Mouse (Mus musculus) liver, embryonic 11.5 days (tissue): Measurements from ENCODE around the gene Gfod1. TPM values are rescaled to one million over a fixed set of nuclear protein-coding genes. Genes with fewer than 3 reads are reported as not detected.

ENCODE experiments used
- ATAC-seq: fragments of 200-750 bp; cut with Nextera tagmentation; replicated peaks from 2 replicates; pipeline ENCODE4 v1.8.0; 2017; ENCODE audit warnings: moderate number of reproducible peaks, mild to moderate bottlenecking, moderate TSS enrichment, moderate library complexity; ENCODE audit not compliant: low FRiP score
- DNase-seq: peaks from one replicate; pipeline ENCODE4 v3.0.0-alpha.2; 2017; ENCODE audit warnings: low spot score
- H3K27ac ChIP-seq: fragments of 300-500 bp; sonication (generic); 2 replicates; pipeline ENCODE4 v1.5.1; 2014; ENCODE audit warnings: mild to moderate bottlenecking, low read depth, low read length, control low read depth
- H3K27me3 ChIP-seq: fragments of 300-500 bp; sonication (generic); replicated peaks from 2 replicates; pipeline ENCODE4 v1.6.1; 2014; ENCODE audit warnings: low read length, mixed read lengths; ENCODE audit not compliant: control insufficient read depth, insufficient read depth
- H3K36me3 ChIP-seq: fragments of 300-500 bp; sonication (generic); 2 replicates; pipeline ENCODE4 v1.6.1; 2014; ENCODE audit warnings: mild to moderate bottlenecking, low read length, moderate library complexity, mixed read lengths; ENCODE audit not compliant: control insufficient read depth, insufficient read depth
- H3K4me1 ChIP-seq: fragments of 300-500 bp; sonication (generic); replicated peaks from 2 replicates; pipeline ENCODE4 v1.6.1; 2014; ENCODE audit warnings: low read length, mixed read lengths; ENCODE audit not compliant: control insufficient read depth, insufficient read depth
- H3K4me2 ChIP-seq: fragments of 300-500 bp; sonication (generic); 2 replicates; pipeline ENCODE4 v1.6.1; 2014; ENCODE audit warnings: mild to moderate bottlenecking, control low read depth, moderate library complexity
- H3K4me3 ChIP-seq: fragments of 300-500 bp; sonication (generic); 2 replicates; pipeline ENCODE4 v1.5.1; 2014; ENCODE audit warnings: low read depth, low read length, control low read depth
- H3K9ac ChIP-seq: fragments of 300-500 bp; sonication (generic); 2 replicates; pipeline ENCODE4 v1.6.1; 2014; ENCODE audit warnings: low read depth, low read length, control low read depth
- H3K9me3 ChIP-seq: fragments of 300-500 bp; sonication (generic); 2 replicates; pipeline ENCODE4 v1.6.1; 2016; ENCODE audit warnings: low read length, inconsistent platforms, mixed read lengths; ENCODE audit not compliant: control insufficient read depth
- WGBS: fragments of 180-500 bp; shearing (Covaris S2); extraction: QIAGEN DNeasy Blood & Tissue Kit; methylation state at CpG from one replicate; pipeline ENCODE4 v1.1.7; 2014; 5-methylcytosine and 5-hydroxymethylcytosine counted together
- polyA plus RNA-seq: library from polyadenylated mRNA; unstranded; fragments of >200 nt; fragmentation: Nextera tagmentation; extraction: Ambion mirVana; gene quantifications from 2 replicates; pipeline ENCODE4 v1.2.1, GENCODE M21; 2014

Gfod1 gene
- polyA plus RNA-seq, 1 experiment from 2014 or later = 0.37 TPM

GRCm38 (mm10) chr13:43331721-43332444 lies 27.9 kb upstream of the Gfod1 start:
- no peaks in the 10 kb centered on the region for H3K27me3 ChIP-seq
- no peak overlapping the region for H3K4me2 ChIP-seq
- WGBS = 50% methylated on average over 11 of the region's 11 CpGs
- no peak for ATAC-seq
- H3K9me3 ChIP-seq = no peaks in the 10 kb centered on the region
- no peak overlapping the region for H3K27ac ChIP-seq
- no peaks in the 10 kb centered on the region for H3K4me1 ChIP-seq
- DNase-seq = no peak
- H3K4me3 ChIP-seq = no peak overlapping the region
- no peak overlapping the region for H3K9ac ChIP-seq
- H3K36me3 ChIP-seq = no peaks in the 10 kb centered on the region

- Histone ChIP-seq H3K4me2 (no peak overlapping the region), H3K4me1 (no peaks in the 10 kb centered on the region), H3K36me3 (no peaks in the 10 kb centered on the region), H3K4me3 (no peak overlapping the region), H3K9me3 (no peaks in the 10 kb centered on the region), H3K27me3 (no peaks in the 10 kb centered on the region), H3K9ac (no peak overlapping the region), H3K27ac (no peak overlapping the region)
- 34% methylated on average over 1 of the region's 1 CpGs for WGBS
- DNase-seq = no peak
- ATAC-seq = no peak
Measured at GRCm38 (mm10) chr13:43325427-43325826, 21.5 kb upstream of the Gfod1 start.

GRCm38 (mm10) chr13:43321492-43321891 lies 17.5 kb upstream of the Gfod1 start:
- H3K36me3 ChIP-seq = no peaks in the 10 kb centered on the region
- no peaks in the 10 kb centered on the region for H3K27me3 ChIP-seq
- WGBS = 54% methylated on average over 2 of the region's 2 CpGs
- no peak overlapping the region for H3K4me2 ChIP-seq
- no peak overlapping the region for H3K27ac ChIP-seq
- H3K9me3 ChIP-seq = no peaks in the 10 kb centered on the region
- DNase-seq (no peak), ATAC-seq (no peak)
- no peaks in the 10 kb centered on the region for H3K4me1 ChIP-seq
- no peak overlapping the region for H3K4me3 ChIP-seq
- no peak overlapping the region for H3K9ac ChIP-seq

- Histone ChIP-seq H3K36me3 (no peaks in the 10 kb centered on the region), H3K9ac (no peak overlapping the region), H3K9me3 (no peaks in the 10 kb centered on the region), H3K4me1 (no peaks in the 10 kb centered on the region), H3K4me2 (no peak overlapping the region), H3K27me3 (no peaks in the 10 kb centered on the region), H3K27ac (no peak overlapping the region), H3K4me3 (no peak overlapping the region)
- no peak for DNase-seq
- no peak for ATAC-seq
- WGBS = 33% methylated on average over 3 of the region's 3 CpGs
Measured at GRCm38 (mm10) chr13:43319396-43319795, 15.4 kb upstream of the Gfod1 start.

GRCm38 (mm10) chr13:43317411-43317810 lies 13.4 kb upstream of the Gfod1 start:
- Histone ChIP-seq H3K4me2 (no peak overlapping the region), H3K27ac (no peak overlapping the region), H3K4me3 (no peak overlapping the region), H3K4me1 (no peaks in the 10 kb centered on the region), H3K27me3 (no peaks in the 10 kb centered on the region), H3K9ac (no peak overlapping the region), H3K36me3 (no peaks in the 10 kb centered on the region), H3K9me3 (no peaks in the 10 kb centered on the region)
- no peak for ATAC-seq
- WGBS = 72% methylated on average over 5 of the region's 5 CpGs
- no peak for DNase-seq

GRCm38 (mm10) chr13:43305181-43305924 lies 1.4 kb upstream of the Gfod1 start:
- peaks cover 23% of the 10 kb centered on the region for H3K27me3 ChIP-seq
- H3K4me2 ChIP-seq = no peak overlapping the region
- ATAC-seq (no peak), DNase-seq (no peak)
- H3K9ac ChIP-seq = no peak overlapping the region
- H3K36me3 ChIP-seq = no peaks in the 10 kb centered on the region
- WGBS = 76% methylated on average over 15 of the region's 15 CpGs
- H3K9me3 ChIP-seq = peaks cover 3% of the 10 kb centered on the region; the same call in 1 of the 2 replicates
- no peak overlapping the region for H3K27ac ChIP-seq
- H3K4me1 ChIP-seq = peaks cover 31% of the 10 kb centered on the region
- no peak overlapping the region for H3K4me3 ChIP-seq

DNA sequence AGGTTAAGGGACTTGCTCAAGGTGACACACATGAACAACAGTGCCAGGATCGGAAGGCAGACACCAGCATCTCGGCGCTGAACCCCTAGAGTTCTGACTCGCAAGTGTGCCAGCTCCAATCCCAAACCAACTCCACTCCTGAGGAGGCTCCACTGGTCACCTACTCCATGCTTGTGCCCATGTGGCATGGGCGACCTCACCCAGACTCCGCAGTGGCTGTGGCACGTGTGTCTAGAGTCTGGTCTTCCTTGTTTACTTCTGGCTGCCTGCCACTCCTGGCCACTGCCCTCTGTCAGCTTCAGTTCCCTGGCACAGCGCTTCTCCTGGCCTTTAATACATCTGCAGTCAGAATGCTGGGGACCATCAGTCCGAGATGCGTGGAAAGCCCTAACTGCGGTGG lies 728 bp upstream of the Gfod1 start:
- no peaks in the 10 kb centered on the region for H3K36me3 ChIP-seq
- no peaks in the 10 kb centered on the region for H3K9me3 ChIP-seq
- H3K27ac ChIP-seq = no peak overlapping the region; the same call in 1 of the 2 replicates
- DNase-seq (no peak), ATAC-seq (no peak)
- peak overlapping the region; percentile 72 for H3K4me3 ChIP-seq
- H3K4me2 ChIP-seq = peak overlapping the region; percentile 100
- H3K4me1 ChIP-seq = peaks cover 31% of the 10 kb centered on the region
- peak overlapping the region; percentile 40; the same call in 1 of the 2 replicates for H3K9ac ChIP-seq
- peaks cover 27% of the 10 kb centered on the region for H3K27me3 ChIP-seq
- WGBS = 27% methylated on average over 11 of the region's 11 CpGs

DNA sequence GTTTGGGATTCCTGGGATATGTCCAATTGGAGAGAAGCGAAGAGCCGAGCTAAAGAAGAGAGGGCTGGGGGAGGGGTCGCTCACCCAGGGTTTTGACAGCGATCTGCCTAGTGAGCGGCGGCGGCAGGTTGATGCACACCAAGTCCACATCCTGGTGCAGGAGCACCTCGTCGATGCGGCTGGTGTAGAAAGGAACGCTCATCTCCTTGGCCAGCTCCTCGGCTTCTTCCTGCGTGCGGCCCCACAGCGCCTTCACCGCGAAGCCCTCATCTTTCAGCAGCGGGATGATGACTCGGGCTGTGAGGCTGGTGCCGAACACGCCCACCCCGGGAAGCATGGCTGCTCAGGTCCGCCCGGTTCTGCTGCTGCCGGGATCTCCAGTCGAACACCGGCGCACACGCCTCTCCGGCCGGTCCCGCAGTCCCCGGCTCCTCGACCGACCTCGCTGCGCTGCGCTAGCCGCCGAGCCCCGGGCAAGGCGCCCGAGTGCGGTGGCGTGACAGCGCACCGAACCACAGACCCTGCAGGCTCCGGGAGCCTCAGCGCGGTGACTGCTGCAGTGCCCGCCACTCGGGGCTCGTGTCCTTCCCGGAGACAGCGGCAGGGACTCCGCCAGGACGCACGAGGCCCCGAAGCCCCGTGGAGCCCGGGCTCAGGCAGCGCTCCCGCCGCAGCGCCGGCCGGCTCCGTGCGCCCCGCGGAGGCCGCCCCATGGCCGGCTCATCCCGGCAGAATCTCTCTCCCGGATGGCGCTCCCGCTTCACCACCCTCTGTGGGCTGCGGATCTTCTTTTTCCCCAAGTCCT lies 609 bp downstream of the Gfod1 start:
- no peaks in the 10 kb centered on the region for H3K36me3 ChIP-seq
- peak overlapping the region; percentile 66 for H3K9ac ChIP-seq
- peak; percentile 51 for ATAC-seq
- peaks cover 31% of the 10 kb centered on the region for H3K4me1 ChIP-seq
- peak overlapping the region; percentile 28; the same call in 1 of the 2 replicates for H3K27ac ChIP-seq
- peaks cover 27% of the 10 kb centered on the region for H3K27me3 ChIP-seq
- under 1% methylated on average over 78 of the region's 78 CpGs for WGBS
- H3K4me3 ChIP-seq = peak overlapping the region; percentile 72
- peak; percentile 60 for DNase-seq
- H3K9me3 ChIP-seq = no peaks in the 10 kb centered on the region
- H3K4me2 ChIP-seq = peak overlapping the region; percentile 100
